17 mouse cellular contexts compared by ENCODE assay signal in genomic region chr14:20171840-20172239, GRCm38 (mm10). TPM values are rescaled to one million over a fixed set of nuclear protein-coding genes. Genes with fewer than 3 reads are reported as not detected.
DNase-seq lines count a peak whose midpoint lies in the region; ATAC-seq and TF ChIP-seq lines count a peak whose summit lies in the region.
"Had no signal": no experiment of that assay in that cellular context is flagged by ENCODE, and none has a peak within 500 bp of the region (broad histone marks: within the 10 kb centered on the region; RNA-seq: fewer than 3 reads in every experiment).

No protein-coding gene starts in this region.

- no peak for TF ChIP-seq CTCF in liver, postnatal 0 days (IDR thresholded peaks at IDR 0.05; ENCODE audit: low read depth)

- H3K4me2 ChIP-seq in liver, embryonic 11.5 days, result peak overlapping the region; percentile 37
- H3K4me2 ChIP-seq in liver, postnatal 0 days (ENCODE audit: low read depth, low read length), result no peak overlapping the region
- H3K4me2 ChIP-seq in midbrain, embryonic 14.5 days (ENCODE audit: low read length), result no peak overlapping the region
- no peak overlapping the region for H3K4me2 ChIP-seq in midbrain, embryonic 13.5 days (replicated peaks)
- H3K4me2 ChIP-seq in limb, embryonic 14.5 days (replicated peaks; ENCODE audit: low read depth, low read length, severe bottlenecking), result no peak overlapping the region
- H3K4me2 ChIP-seq: heart, embryonic 15.5 days; limb, embryonic 13.5 days; midbrain, embryonic 12.5 days had no signal

- H3K9ac ChIP-seq in liver, embryonic 11.5 days (ENCODE audit: low read depth, low read length), result 0 out of 2 replicates have a peak overlapping the region, but pooled peaks have one; percentile 6
- no peak overlapping the region for H3K9ac ChIP-seq in liver, postnatal 0 days (replicated peaks)
- no peak overlapping the region for H3K9ac ChIP-seq in midbrain, embryonic 14.5 days (replicated peaks; ENCODE audit: low read length)
- no peak overlapping the region for H3K9ac ChIP-seq in midbrain, embryonic 13.5 days (replicated peaks)
- H3K9ac ChIP-seq in limb, embryonic 14.5 days (ENCODE audit: low read depth, low read length, severe bottlenecking), result no peak overlapping the region
- H3K9ac ChIP-seq: heart, embryonic 15.5 days; limb, embryonic 13.5 days; midbrain, embryonic 12.5 days had no signal

- no peak for ATAC-seq in liver, embryonic 11.5 days (replicated peaks; ENCODE audit: low FRiP score)
- ATAC-seq in liver, postnatal 0 days, result no peak
- no peak for ATAC-seq in midbrain, embryonic 14.5 days (ENCODE audit: low FRiP score, low TSS enrichment)
- ATAC-seq in midbrain, embryonic 13.5 days, result no peak
- no peak for ATAC-seq in limb, embryonic 14.5 days (ENCODE audit: low FRiP score, low read depth)
- ATAC-seq: intestine, embryonic 16.5 days had no signal

- peaks cover 24% of the 10 kb centered on the region for H3K4me1 ChIP-seq in heart, embryonic 10.5 days
- peaks cover 47% of the 10 kb centered on the region for H3K4me1 ChIP-seq in liver, embryonic 11.5 days (replicated peaks; ENCODE audit: control insufficient read depth, insufficient read depth, low read length)
- H3K4me1 ChIP-seq in liver, postnatal 0 days (ENCODE audit: insufficient read depth), result peaks cover 37% of the 10 kb centered on the region
- no peaks in the 10 kb centered on the region for H3K4me1 ChIP-seq in midbrain, embryonic 14.5 days (ENCODE audit: control insufficient read depth, insufficient read depth, low read length)
- no peaks in the 10 kb centered on the region for H3K4me1 ChIP-seq in midbrain, embryonic 13.5 days (replicated peaks)
- H3K4me1 ChIP-seq in limb, embryonic 14.5 days (ENCODE audit: control insufficient read depth, insufficient read depth, low read length), result 0 out of 2 replicates have a peak, but pooled peaks cover 6% of the 10 kb centered on the region

- H3K4me3 ChIP-seq in heart, embryonic 10.5 days, result no peak overlapping the region
- no peak overlapping the region for H3K4me3 ChIP-seq in liver, embryonic 11.5 days (ENCODE audit: low read depth, low read length)
- H3K4me3 ChIP-seq in liver, postnatal 0 days (ENCODE audit: low read depth, low read length), result no peak overlapping the region
- no peak overlapping the region for H3K4me3 ChIP-seq in midbrain, embryonic 14.5 days (replicated peaks; ENCODE audit: low read depth, low read length)
- no peak overlapping the region for H3K4me3 ChIP-seq in midbrain, embryonic 13.5 days (replicated peaks)
- H3K4me3 ChIP-seq in limb, embryonic 14.5 days (replicated peaks; ENCODE audit: low read length), result no peak overlapping the region
- H3K4me3 ChIP-seq: embryonic facial prominence, embryonic 10.5 days; heart, embryonic 15.5 days; limb, embryonic 13.5 days; midbrain, embryonic 12.5 days had no signal

- no peak for TF ChIP-seq POLR2A in limb, embryonic 14.5 days (IDR thresholded peaks at IDR 0.05; ENCODE audit: borderline replicate concordance, extremely low read depth, insufficient read depth, insufficient read length)

- no peak for TF ChIP-seq EP300 in liver, postnatal 0 days (IDR thresholded peaks at IDR 0.05; ENCODE audit: low read depth)

- H3K27ac ChIP-seq in heart, embryonic 10.5 days, result peak overlapping the region; percentile 59
- peak overlapping the region; percentile 46; the same call in 1 of the 2 replicates for H3K27ac ChIP-seq in liver, embryonic 11.5 days (ENCODE audit: low read depth, low read length)
- H3K27ac ChIP-seq in liver, postnatal 0 days (ENCODE audit: low read depth), result no peak overlapping the region
- no peak overlapping the region for H3K27ac ChIP-seq in midbrain, embryonic 14.5 days (replicated peaks; ENCODE audit: low read depth, low read length)
- no peak overlapping the region for H3K27ac ChIP-seq in midbrain, embryonic 13.5 days
- no peak overlapping the region for H3K27ac ChIP-seq in limb, embryonic 14.5 days (replicated peaks; ENCODE audit: low read depth, low read length)
- H3K27ac ChIP-seq: embryonic facial prominence, embryonic 10.5 days; limb, embryonic 13.5 days; midbrain, embryonic 12.5 days had no signal

- 78% methylated on average over 3 of the region's 3 CpGs for WGBS in heart, embryonic 10.5 days
- WGBS in liver, embryonic 11.5 days, result 74% methylated on average over 3 of the region's 3 CpGs
- 72% methylated on average over 3 of the region's 3 CpGs for WGBS in liver, postnatal 0 days (ENCODE audit: insufficient replicate concordance)
- 73% methylated on average over 3 of the region's 3 CpGs for WGBS in midbrain, embryonic 14.5 days
- 76% methylated on average over 3 of the region's 3 CpGs for WGBS in midbrain, embryonic 13.5 days
- WGBS in limb, embryonic 14.5 days, result 88% methylated on average over 3 of the region's 3 CpGs

- DNase-seq in heart, embryonic 10.5 days (ENCODE audit: low spot score), result no peak
- DNase-seq in heart, adult 11 months, result no peak
- DNase-seq in liver, embryonic 11.5 days (ENCODE audit: low spot score), result no peak
- no peak for DNase-seq in liver, postnatal 0 days
- peak; percentile 46 for DNase-seq in midbrain, embryonic 14.5 days
- peak; percentile 37 for DNase-seq in limb, embryonic 14.5 days (ENCODE audit: low spot score)
- DNase-seq in kidney, postnatal 4 days, result no peak
- DNase-seq: cerebellum, adult 8-10 months; heart, postnatal 4 days; lung, adult 2 months; right cerebral cortex, postnatal 4 days had no signal

- no peaks in the 10 kb centered on the region for H3K9me3 ChIP-seq in heart, embryonic 10.5 days
- H3K9me3 ChIP-seq in liver, embryonic 11.5 days (ENCODE audit: control insufficient read depth, low read length), result no peaks in the 10 kb centered on the region
- no peaks in the 10 kb centered on the region for H3K9me3 ChIP-seq in liver, postnatal 0 days (ENCODE audit: low read length)
- H3K9me3 ChIP-seq in midbrain, embryonic 14.5 days (ENCODE audit: control insufficient read depth, low read length), result no peaks in the 10 kb centered on the region
- no peaks in the 10 kb centered on the region for H3K9me3 ChIP-seq in midbrain, embryonic 13.5 days
- no peaks in the 10 kb centered on the region for H3K9me3 ChIP-seq in limb, embryonic 14.5 days (ENCODE audit: control insufficient read depth, low read length)
- H3K9me3 ChIP-seq: embryonic facial prominence, embryonic 10.5 days; heart, embryonic 15.5 days; limb, embryonic 13.5 days; midbrain, embryonic 12.5 days had no signal

- no peaks in the 10 kb centered on the region for H3K36me3 ChIP-seq in heart, embryonic 10.5 days
- H3K36me3 ChIP-seq in liver, embryonic 11.5 days (ENCODE audit: control insufficient read depth, insufficient read depth, low read length), result no peaks in the 10 kb centered on the region
- no peaks in the 10 kb centered on the region for H3K36me3 ChIP-seq in liver, postnatal 0 days (replicated peaks; ENCODE audit: insufficient read depth, low read length)
- H3K36me3 ChIP-seq in midbrain, embryonic 14.5 days (ENCODE audit: control insufficient read depth, insufficient read depth, low read length), result no peaks in the 10 kb centered on the region
- no peaks in the 10 kb centered on the region for H3K36me3 ChIP-seq in midbrain, embryonic 13.5 days
- no peaks in the 10 kb centered on the region for H3K36me3 ChIP-seq in limb, embryonic 14.5 days (ENCODE audit: control insufficient read depth, insufficient read depth, low read length)
- H3K36me3 ChIP-seq: heart, embryonic 15.5 days; limb, embryonic 13.5 days; midbrain, embryonic 12.5 days had no signal

- no peaks in the 10 kb centered on the region for H3K27me3 ChIP-seq in heart, embryonic 10.5 days (ENCODE audit: insufficient read depth, poor library complexity, severe bottlenecking)
- no peaks in the 10 kb centered on the region for H3K27me3 ChIP-seq in liver, embryonic 11.5 days (replicated peaks; ENCODE audit: control insufficient read depth, insufficient read depth, low read length)
- no peaks in the 10 kb centered on the region for H3K27me3 ChIP-seq in liver, postnatal 0 days (ENCODE audit: insufficient read depth, low read length)
- no peaks in the 10 kb centered on the region for H3K27me3 ChIP-seq in midbrain, embryonic 14.5 days (ENCODE audit: control insufficient read depth, insufficient read depth, low read length)
- H3K27me3 ChIP-seq in midbrain, embryonic 13.5 days, result no peaks in the 10 kb centered on the region
- no peaks in the 10 kb centered on the region for H3K27me3 ChIP-seq in limb, embryonic 14.5 days (ENCODE audit: control insufficient read depth, insufficient read depth, low read length)
- H3K27me3 ChIP-seq: heart, embryonic 15.5 days; limb, embryonic 13.5 days; midbrain, embryonic 12.5 days had no signal

RNA-seq across cellular contexts. Expression of gene Kcnk5, which starts 9.8 kb away (rescaled TPM):
- 4.4 and 7.1 TPM in 2 replicates for polyA plus RNA-seq in heart, embryonic 10.5 days (2016; fragmentation: Nextera tagmentation; extraction: Ambion mirVana)
- 9.6 and 10.1 TPM in 2 replicates for polyA plus RNA-seq in liver, embryonic 11.5 days (2014; fragmentation: Nextera tagmentation; extraction: Ambion mirVana)
- 4.5 and 5.1 TPM in 2 replicates for polyA plus RNA-seq in liver, postnatal 0 days (2015; fragmentation: Nextera tagmentation; extraction: Ambion mirVana)
- 0.43 and 0.88 TPM in 2 replicates for polyA plus RNA-seq in midbrain, embryonic 14.5 days (2014; fragmentation: Nextera tagmentation; extraction: Ambion mirVana)
- 2.0 and 2.7 TPM in 2 replicates for polyA plus RNA-seq in midbrain, embryonic 13.5 days (2015; fragmentation: Nextera tagmentation; extraction: Ambion mirVana)
- polyA plus RNA-seq in limb, embryonic 14.5 days (2012; rRNA removed), result 5.3 and 5.5 TPM in 2 replicates
- 4.1 and 4.5 TPM in 2 replicates for polyA plus RNA-seq in limb, embryonic 14.5 days (2014; fragmentation: Nextera tagmentation; extraction: Ambion mirVana)

RNA-seq across cellular contexts. Expression of gene Saysd1, which starts 33.5 kb away (rescaled TPM):
- 7.8 and 10.5 TPM in 2 replicates for polyA plus RNA-seq in heart, embryonic 10.5 days (2016; fragmentation: Nextera tagmentation; extraction: Ambion mirVana)
- 7.7 TPM in 2 replicates for polyA plus RNA-seq in liver, embryonic 11.5 days (2014; fragmentation: Nextera tagmentation; extraction: Ambion mirVana)
- 9.6 and 11.0 TPM in 2 replicates for polyA plus RNA-seq in liver, postnatal 0 days (2015; fragmentation: Nextera tagmentation; extraction: Ambion mirVana)
- polyA plus RNA-seq in midbrain, embryonic 14.5 days (2014; fragmentation: Nextera tagmentation; extraction: Ambion mirVana), result 13.7 and 15.1 TPM in 2 replicates
- 14.8 and 15.1 TPM in 2 replicates for polyA plus RNA-seq in midbrain, embryonic 13.5 days (2015; fragmentation: Nextera tagmentation; extraction: Ambion mirVana)
- polyA plus RNA-seq in limb, embryonic 14.5 days (2012; rRNA removed), result 8.9 and 9.7 TPM in 2 replicates
- polyA plus RNA-seq in limb, embryonic 14.5 days (2014; fragmentation: Nextera tagmentation; extraction: Ambion mirVana), result 14.1 and 15.6 TPM in 2 replicates

Comparison
In these comparisons a context has a peak if more than half of its experiments do, and no peak if none do; other contexts are left out.
1. H3K27ac ChIP-seq: peak in heart, embryonic 10.5 days (single experiment) and liver, embryonic 11.5 days (single experiment); none in liver, postnatal 0 days (single experiment), midbrain, embryonic 14.5 days (single experiment), midbrain, embryonic 13.5 days (single experiment) and limb, embryonic 14.5 days (single experiment).
2. DNase-seq: peak in midbrain, embryonic 14.5 days (single experiment) and limb, embryonic 14.5 days (single experiment); none in heart, embryonic 10.5 days (single experiment), heart, adult 11 months (single experiment), liver, embryonic 11.5 days (single experiment), liver, postnatal 0 days (single experiment) and kidney, postnatal 4 days (0 of 2).